Mouse (Mus musculus) MEL (cell line): ENCODE measurements around the gene Unkl.

Experiments used
- CHD1 ChIP-seq: IDR thresholded peaks from 2 replicates; pipeline ENCODE4 v1.6.1; 2012; ENCODE audit warnings: low read depth, mild to moderate bottlenecking, inconsistent platforms, low read length, improper control_type of control experiment
- EP300 ChIP-seq, 2 experiments: IDR thresholded peaks; 2 replicates each; pipeline ENCODE4 v1.6.1; 2011; ENCODE audit warnings: improper control_type of control experiment in 2 of 2, low read length in 2 of 2, low read depth in 1 of 2, mild to moderate bottlenecking in 1 of 2
- ETS1 ChIP-seq: IDR thresholded peaks from 2 replicates; pipeline ENCODE4 v1.6.1; 2012; ENCODE audit warnings: low read depth, mild to moderate bottlenecking, inconsistent platforms, low read length, improper control_type of control experiment, moderate library complexity
- GABPA ChIP-seq: IDR thresholded peaks from 2 replicates; pipeline ENCODE4 v1.6.1; 2012; ENCODE audit warnings: low read depth, mild to moderate bottlenecking, inconsistent platforms, low read length, improper control_type of control experiment, moderate library complexity
- POLR2A ChIP-seq, 2 experiments: IDR thresholded peaks; 2 replicates each; pipeline ENCODE4 v1.6.1; 2011 to 2012; ENCODE audit warnings: low read length in 2 of 2, mild to moderate bottlenecking in 2 of 2, control low read depth in 1 of 2, improper control_type of control experiment in 1 of 2, low read depth in 1 of 2, moderate library complexity in 1 of 2; ENCODE audit not compliant: control insufficient read depth in 1 of 2, insufficient read depth in 1 of 2, poor library complexity in 1 of 2
- SMC3 ChIP-seq: IDR thresholded peaks from 2 replicates; pipeline ENCODE4 v1.6.1; 2011; ENCODE audit warnings: low read depth, low read length, improper control_type of control experiment
- TAL1 ChIP-seq: IDR thresholded peaks from 2 replicates; pipeline ENCODE4 v1.6.1; 2012; ENCODE audit warnings: mild to moderate bottlenecking, inconsistent platforms, low read length, moderate library complexity, mixed read lengths
- ZC3H11A ChIP-seq: IDR thresholded peaks from 2 replicates; pipeline ENCODE4 v1.6.1; 2012; ENCODE audit warnings: low read depth, mild to moderate bottlenecking, inconsistent platforms, low read length, improper control_type of control experiment

DNA sequence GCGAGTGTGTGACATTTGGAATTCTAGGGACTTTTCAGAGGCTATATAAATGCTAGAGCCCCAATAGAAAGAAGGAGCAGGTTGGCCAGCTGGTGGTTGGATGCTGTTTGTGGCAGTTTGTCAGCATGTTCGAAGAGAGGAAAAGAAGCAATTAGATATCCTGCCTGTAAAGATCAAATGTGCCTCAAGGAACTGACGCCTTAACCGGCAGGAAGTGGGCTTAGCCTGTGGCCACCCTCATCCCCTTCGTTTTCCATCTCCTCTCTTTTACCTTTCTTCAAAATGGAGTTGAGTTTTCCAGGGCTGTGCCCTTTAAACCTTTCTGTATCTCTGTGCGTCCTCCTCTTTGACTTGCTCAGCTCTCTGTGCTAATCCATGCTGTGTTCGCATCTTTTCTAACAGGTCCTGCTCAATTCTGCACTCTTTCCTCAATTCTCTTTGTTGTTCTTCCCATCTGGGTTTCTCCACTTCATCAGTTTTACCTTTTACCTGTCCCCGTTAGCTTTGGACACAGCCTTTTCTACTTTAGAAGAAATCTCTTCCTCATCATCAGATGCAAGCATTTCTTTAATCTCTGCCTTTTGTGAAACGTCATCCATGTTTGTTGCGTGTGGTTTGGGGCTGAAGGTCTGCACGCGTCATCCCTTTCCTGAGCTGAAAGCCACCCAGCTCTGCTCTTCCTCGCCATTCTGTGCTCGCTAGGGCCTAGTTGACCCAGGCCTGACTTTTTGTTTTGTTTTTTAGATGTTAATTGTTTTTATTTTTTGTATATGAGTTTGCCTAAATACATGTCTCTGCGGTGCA, 31.5 kb downstream of the Unkl start:
- TF ChIP-seq SMC3 (no peak), POLR2A (IDR thresholded peaks at IDR 0.05; ENCODE audit: control insufficient read depth in 1 of 2, insufficient read depth in 1 of 2, low read depth in 1 of 2, low read length in 2 of 2, poor library complexity in 1 of 2) (no peak), GABPA (no peak), EP300 (IDR thresholded peaks at IDR 0.05; ENCODE audit: low read depth in 1 of 2, low read length in 2 of 2) (no peak), ETS1 (no peak), ZC3H11A (no peak), CHD1 (no peak), TAL1 (no peak)
